Mouse (Mus musculus) yolk sac, embryonic 10.5 days (tissue): ENCODE results near the gene Helq.

ENCODE experiments used
- DNase-seq: peaks from one replicate; pipeline ENCODE4 v3.0.0-alpha.2; 2017; ENCODE audit warnings: low spot score

Helq gene

GRCm38 (mm10) chr5:100798165-100798860, at the start of gene Helq, which contains the start of gene Mrps18c:
Gene Helq, minus strand, starts transcription at chr5:100798598.
Gene Mrps18c, plus strand, starts transcription at chr5:100798627.
- DNase-seq = peak; percentile 93

GRCm38 (mm10) chr5:100847143-100847542, 48.7 kb upstream of the Helq start:
- no peak for DNase-seq

GRCm38 (mm10) chr5:100846599-100846920, 48.2 kb upstream of the Helq start:
- no peak for DNase-seq

DNA sequence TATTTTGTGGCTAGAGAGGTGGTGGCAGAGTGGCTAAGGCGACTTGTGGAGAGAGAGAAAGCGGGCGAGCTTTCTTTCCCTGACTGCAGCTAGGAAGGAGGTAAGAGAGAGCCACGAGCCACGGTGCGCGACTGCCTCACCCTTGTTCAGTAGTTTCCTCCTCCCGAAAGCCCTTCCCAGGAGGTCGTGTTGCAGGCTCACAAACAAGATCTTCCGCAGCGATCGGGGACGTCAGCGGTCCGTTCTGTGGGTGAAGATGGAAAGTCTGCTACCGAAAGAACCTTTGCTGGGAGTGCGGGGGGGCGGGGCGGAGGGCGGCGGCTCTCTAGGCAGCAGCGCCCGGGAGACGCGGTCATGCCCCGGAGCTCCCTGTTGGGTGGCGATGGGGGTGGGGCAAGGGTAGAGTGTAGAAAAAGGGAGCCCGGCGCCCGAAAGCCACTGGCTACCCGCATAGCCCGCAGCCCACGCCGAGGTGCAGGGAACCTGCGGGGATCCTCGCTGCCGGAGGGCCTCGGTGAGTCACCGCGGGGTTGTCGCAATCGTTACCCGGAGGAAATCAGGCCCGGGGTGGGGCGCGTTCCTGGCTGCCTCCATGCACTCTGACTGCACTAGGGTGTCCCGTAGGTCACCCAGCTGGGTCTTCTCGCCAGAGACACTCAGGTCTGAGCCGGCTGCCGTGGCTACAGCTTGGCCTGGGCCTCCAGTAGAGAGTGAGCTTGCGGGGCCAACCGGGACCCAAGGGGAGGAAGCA, 47.6 kb upstream of the Helq start:
- peak; percentile 75 for DNase-seq

DNA sequence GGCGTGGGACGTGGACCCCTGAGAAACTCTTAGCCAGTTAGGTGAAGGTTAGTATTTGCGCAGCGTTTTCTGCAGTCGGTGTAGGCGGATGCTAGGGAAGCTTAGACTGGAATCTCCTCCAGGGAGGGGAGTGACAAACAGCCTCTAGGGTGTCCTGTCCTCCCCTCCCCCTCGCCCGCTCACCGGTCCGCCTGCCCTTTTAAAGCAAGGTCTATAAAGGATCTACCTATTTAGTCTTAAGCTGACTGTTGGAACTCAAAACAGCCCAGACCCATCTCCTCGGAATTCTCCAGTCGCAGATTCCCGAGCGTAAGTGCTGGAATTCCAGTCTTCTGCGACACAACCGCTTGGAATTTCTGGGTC, 47.1 kb upstream of the Helq start, which contains the start of gene Gpat3:
TSS of gene Gpat3 (plus strand) at position 229 of the 363 bp plus-strand sequence.
- DNase-seq = no peak

DNA sequence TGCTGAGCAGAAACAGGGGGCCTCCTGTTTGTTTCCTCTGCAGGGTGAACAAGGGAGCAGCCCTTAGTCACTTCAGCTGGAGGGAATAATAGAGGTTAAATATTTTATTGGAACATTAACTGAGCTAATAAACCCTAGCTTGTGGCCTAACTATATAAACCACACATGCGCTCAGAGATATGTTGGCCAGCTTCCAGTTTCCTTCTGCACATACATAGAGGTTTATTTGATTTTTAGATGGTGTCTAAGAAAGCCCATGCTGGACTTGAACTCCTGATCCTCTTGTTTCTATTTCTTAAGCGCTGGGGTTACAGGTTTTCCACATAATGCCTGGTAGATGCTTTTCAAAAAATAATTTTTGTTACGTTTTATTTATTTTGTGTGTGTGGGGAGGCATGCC, 46.1 kb upstream of the Helq start:
- DNase-seq = no peak

DNA sequence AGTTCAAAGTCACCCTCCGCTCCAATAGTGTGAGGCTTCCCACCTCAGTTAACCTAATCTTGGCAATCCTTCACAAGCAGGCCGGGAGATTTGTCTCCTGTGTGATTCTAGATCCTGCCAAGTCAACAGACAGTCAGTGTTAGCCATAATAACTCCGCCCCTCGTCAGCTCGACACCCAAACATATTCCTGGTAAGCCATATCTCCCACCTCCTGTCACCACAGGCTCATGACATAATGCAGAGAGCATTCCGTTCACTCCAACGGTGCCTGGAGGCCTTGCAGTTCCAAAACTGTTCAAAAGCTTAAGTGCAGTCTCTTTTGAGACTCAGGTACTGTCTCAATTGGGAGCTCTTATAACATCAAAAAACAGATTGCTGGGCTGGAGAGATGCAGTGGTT, 39.5 kb upstream of the Helq start:
- peak; percentile 19 for DNase-seq

- DNase-seq = no peak
Observed at GRCm38 (mm10) chr5:100835862-100836538, 37.6 kb upstream of the Helq start.

DNA sequence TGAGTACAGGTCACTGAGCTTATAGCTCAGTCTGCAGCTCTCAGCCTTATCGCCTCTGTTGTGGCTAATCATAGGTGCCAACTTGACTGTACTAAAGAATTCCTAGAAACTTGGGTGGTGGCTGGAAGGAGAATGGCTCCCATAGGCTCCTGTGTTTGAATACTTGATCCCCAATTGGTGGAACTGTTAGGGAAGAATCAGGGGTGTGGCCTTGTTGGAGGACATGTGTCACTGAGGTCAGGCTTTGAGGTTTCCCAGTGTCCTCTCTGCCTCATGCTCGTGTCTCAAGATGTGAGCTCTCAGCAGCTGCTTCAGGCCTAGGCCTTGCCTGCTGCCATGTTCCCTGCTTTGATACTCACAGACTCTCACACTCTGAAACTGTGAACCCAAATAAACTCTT, 35.4 kb upstream of the Helq start:
- DNase-seq = no peak

- no peak for DNase-seq
Observed at GRCm38 (mm10) chr5:100832680-100833079, 34.3 kb upstream of the Helq start.

DNA sequence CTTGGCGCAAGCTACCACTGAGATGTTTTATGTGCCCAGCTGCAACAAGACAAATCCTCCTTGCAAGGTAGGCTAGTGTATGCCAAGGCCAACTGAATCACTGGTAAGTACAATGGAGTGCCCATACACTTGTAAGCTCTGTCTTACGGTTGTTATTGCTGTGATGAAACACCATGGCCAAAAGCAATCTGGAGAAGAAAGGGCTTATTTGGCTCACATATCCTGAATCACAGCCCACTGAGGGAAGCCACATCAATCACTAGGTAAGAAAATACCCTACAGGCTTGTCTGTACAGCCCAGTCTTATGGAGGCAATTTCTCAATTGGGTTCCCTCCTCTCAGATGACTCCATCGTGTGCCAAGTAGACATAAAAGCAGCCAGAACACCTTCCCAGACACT, 30.3 kb upstream of the Helq start:
- DNase-seq = no peak

GRCm38 (mm10) chr5:100826531-100826930, 28.1 kb upstream of the Helq start:
- no peak for DNase-seq

DNA sequence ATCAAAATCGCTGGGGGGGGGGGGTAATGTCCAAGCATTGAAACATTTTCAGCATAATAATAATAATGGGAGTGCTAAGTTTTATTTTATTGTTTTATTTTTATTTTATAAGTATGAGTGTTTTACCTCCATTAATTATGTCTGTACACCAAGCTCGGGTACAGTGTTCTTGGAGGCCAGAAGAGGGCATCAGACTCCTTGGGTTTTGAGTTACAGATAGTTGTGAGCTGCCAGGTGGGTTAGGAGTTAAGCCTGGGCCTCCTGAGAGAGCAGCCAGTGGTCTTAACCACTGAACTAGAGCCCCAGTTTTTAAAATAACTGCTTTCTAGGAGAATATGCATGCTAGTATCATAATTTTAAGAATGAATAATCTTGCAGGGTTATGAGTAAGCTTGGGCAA, 27.6 kb upstream of the Helq start:
- no peak for DNase-seq

GRCm38 (mm10) chr5:100822826-100823225, 24.4 kb upstream of the Helq start:
- DNase-seq = no peak

GRCm38 (mm10) chr5:100821375-100821774, 23.0 kb upstream of the Helq start:
- no peak for DNase-seq

DNA sequence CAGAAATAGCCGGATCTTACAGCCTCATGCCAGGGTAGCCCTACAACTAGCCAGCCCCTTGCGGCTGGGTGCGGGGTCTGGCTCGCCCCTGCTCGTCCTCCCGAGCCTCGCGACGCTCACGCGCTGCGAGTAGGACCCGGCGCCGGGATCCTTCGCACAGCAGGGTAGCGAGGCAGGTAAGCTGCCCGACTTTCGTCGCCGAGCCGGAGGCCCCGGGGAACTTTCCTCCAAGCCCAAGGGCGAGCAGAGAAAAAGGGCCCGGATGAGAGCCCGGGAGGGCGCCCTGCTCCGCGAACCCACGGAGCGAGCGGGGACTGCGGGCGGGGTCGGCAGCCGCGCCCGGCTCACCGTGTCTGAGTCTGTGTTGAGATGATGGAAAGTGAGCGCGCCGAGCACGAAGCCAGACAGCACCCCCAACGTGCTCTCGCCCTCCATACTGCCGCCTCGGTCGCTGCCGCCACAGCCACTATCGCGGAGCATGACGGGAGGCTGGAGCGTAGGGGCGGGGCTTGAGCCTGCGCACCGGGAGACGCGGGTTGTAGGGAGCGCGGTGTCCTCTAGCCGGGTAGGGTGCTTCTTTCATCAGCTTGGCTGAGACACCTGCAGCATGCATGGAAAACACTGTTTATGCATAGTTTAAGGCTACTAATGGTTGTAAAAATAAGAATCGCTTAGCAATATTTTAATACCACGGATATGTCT, 22.2 kb upstream of the Helq start, which contains the start of gene Abraxas1:
TSS of gene Abraxas1 (minus strand) at position 483 of the 702 bp plus-strand sequence.
- peak; percentile 88 for DNase-seq

DNA sequence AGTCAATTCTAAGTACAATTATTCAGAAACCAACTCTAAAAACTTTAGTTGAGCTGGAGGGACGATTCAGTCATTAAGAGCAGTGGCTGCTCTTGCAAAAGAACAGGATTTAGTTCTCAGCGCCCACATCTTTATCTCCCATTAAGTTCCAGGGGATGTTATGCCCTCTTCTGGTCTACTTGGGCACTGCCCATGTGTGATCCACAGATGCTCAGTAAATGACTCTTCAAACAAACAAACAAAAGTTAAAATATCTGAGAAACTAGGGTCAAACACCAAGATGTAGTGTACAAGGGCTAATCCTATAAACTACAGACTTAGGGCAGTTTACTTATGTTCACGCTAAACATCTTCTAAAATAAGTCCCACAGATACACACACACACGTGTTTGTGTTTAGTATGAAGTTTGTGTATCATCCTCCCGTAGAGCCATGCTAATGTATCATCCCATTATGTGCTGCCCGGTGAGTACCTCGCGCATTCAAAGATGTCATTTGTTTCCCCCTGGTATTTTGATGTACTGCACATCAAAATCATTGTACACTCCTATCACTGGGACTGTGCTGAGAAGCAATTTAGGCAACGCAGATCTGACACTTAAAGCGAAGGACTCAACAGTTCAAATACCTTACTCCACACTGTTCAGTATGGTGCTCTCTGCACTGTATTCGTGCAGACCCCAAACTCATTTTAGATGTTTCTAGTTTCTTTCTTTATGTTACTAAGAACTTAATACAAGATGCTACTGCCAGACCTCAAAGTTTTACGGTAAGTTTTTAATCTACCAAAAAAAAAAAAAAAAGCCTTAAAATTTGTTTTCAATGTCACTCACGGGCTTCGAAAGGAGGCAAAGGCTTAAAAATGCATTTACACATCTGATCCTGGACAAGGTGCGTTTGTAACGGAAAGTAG, 21.4 kb upstream of the Helq start:
- DNase-seq = no peak

- DNase-seq = no peak
Observed at GRCm38 (mm10) chr5:100818341-100818740, 19.9 kb upstream of the Helq start.

GRCm38 (mm10) chr5:100794084-100794483, 4.3 kb downstream of the Helq start:
- DNase-seq = no peak

GRCm38 (mm10) chr5:100792261-100792660, 6.1 kb downstream of the Helq start:
- no peak for DNase-seq

DNA sequence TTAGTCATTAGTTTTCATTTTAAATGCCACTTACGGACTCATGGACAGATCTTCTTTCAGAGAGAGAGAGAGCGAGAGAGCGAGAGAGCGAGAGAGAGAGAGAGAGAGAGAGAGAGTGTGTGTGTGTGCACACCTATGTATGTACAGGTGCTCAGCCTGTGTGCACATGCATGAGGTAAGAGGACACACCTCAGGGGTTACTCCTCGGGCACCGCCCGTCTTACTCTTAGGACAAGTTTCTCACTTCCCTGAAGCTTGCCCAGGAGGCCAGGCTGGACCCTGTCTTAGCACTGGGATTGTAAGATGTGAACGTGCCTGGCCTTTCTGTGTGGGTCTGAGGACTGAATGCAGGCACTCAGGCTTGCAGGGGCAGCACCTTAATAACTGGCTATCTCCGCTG, 10.9 kb downstream of the Helq start:
- DNase-seq = no peak
